Mouse (Mus musculus) hindbrain, embryonic 10.5 days (tissue): Measurements from ENCODE around the gene Ppil1. TPM values are rescaled to one million over a fixed set of nuclear protein-coding genes. Genes with fewer than 3 reads are reported as not detected.

Experiments used
- DNase-seq: peaks from one replicate; pipeline ENCODE4 v3.0.0-alpha.2; 2017; ENCODE audit warnings: low spot score
- H3K27ac ChIP-seq: fragments of 300-500 bp; sonication (generic); 2 replicates; pipeline ENCODE4 v1.5.1; 2016; ENCODE audit warnings: mild to moderate bottlenecking, moderate library complexity
- H3K27me3 ChIP-seq: fragments of 300-500 bp; sonication (generic); 2 replicates; pipeline ENCODE4 v1.6.1; 2016; ENCODE audit warnings: mild to moderate bottlenecking; ENCODE audit not compliant: poor library complexity, insufficient read depth, severe bottlenecking
- H3K36me3 ChIP-seq: fragments of 300-500 bp; sonication (generic); 2 replicates; pipeline ENCODE4 v1.6.1; 2016; ENCODE audit warnings: mild to moderate bottlenecking, moderate library complexity
- H3K4me1 ChIP-seq: fragments of 300-500 bp; sonication (generic); replicated peaks from 2 replicates; pipeline ENCODE4 v1.6.1; 2016; ENCODE audit warnings: mild to moderate bottlenecking
- H3K4me3 ChIP-seq: fragments of 300-500 bp; sonication (generic); 2 replicates; pipeline ENCODE4 v1.5.1; 2016; ENCODE audit warnings: mild to moderate bottlenecking, moderate library complexity
- H3K9me3 ChIP-seq: fragments of 300-500 bp; sonication (generic); 2 replicates; pipeline ENCODE4 v1.6.1; 2016; ENCODE audit warnings: mild to moderate bottlenecking, moderate library complexity
- WGBS: fragments of 180-500 bp; shearing (Covaris S2); methylation state at CpG from one replicate; pipeline ENCODE4 v1.1.7; 2016; 5-methylcytosine and 5-hydroxymethylcytosine counted together
- polyA plus RNA-seq: library from polyadenylated mRNA; unstranded; fragments of >200 nt; fragmentation: Nextera tagmentation; extraction: Ambion mirVana; gene quantifications from 2 replicates; pipeline ENCODE4 v1.2.1, GENCODE M21; 2016

Gene Ppil1
- polyA plus RNA-seq: 173 and 211 TPM in 2 replicates

GRCm38 (mm10) chr17:29263840-29264633, at the start of gene Ppil1:
TSS of gene Ppil1 (minus strand) at chr17:29264186.
- H3K9me3 ChIP-seq: no peaks in the 10 kb centered on the region
- H3K36me3 ChIP-seq: peaks cover 29% of the 10 kb centered on the region
- H3K27me3 ChIP-seq: no peaks in the 10 kb centered on the region
- H3K4me3 ChIP-seq: peak within 1 kb of the TSS; percentile 94
- 8% methylated on average over 38 of the region's 38 CpGs for WGBS
- peak; percentile 89 for DNase-seq
- peaks cover 47% of the 10 kb centered on the region for H3K4me1 ChIP-seq
- H3K27ac ChIP-seq: peak within 1 kb of the TSS; percentile 97

GRCm38 (mm10) chr17:29313300-29313699, 49.3 kb upstream of the Ppil1 start:
- Histone ChIP-seq H3K9me3 (peaks cover 3% of the 10 kb centered on the region; the same call in 1 of the 2 replicates), H3K4me3 (no peak overlapping the region), H3K36me3 (no peaks in the 10 kb centered on the region), H3K27ac (no peak overlapping the region), H3K27me3 (no peaks in the 10 kb centered on the region), H3K4me1 (peaks cover 30% of the 10 kb centered on the region)
- no peak for DNase-seq

GRCm38 (mm10) chr17:29312082-29312481, 48.1 kb upstream of the Ppil1 start:
- Histone ChIP-seq H3K4me1 (peaks cover 30% of the 10 kb centered on the region), H3K9me3 (peaks cover 3% of the 10 kb centered on the region; the same call in 1 of the 2 replicates), H3K27me3 (no peaks in the 10 kb centered on the region), H3K27ac (no peak overlapping the region), H3K36me3 (no peaks in the 10 kb centered on the region), H3K4me3 (no peak overlapping the region)
- no peak for DNase-seq
- WGBS: 96% methylated on average over 2 of the region's 2 CpGs

GRCm38 (mm10) chr17:29311602-29312001, 47.6 kb upstream of the Ppil1 start:
- Histone ChIP-seq H3K9me3 (peaks cover 3% of the 10 kb centered on the region; the same call in 1 of the 2 replicates), H3K27ac (no peak overlapping the region), H3K4me3 (no peak overlapping the region), H3K27me3 (no peaks in the 10 kb centered on the region), H3K4me1 (peaks cover 26% of the 10 kb centered on the region), H3K36me3 (no peaks in the 10 kb centered on the region)
- 90% methylated on average over 8 of the region's 8 CpGs for WGBS
- no peak for DNase-seq

GRCm38 (mm10) chr17:29310056-29310623, 46.2 kb upstream of the Ppil1 start:
- WGBS: 84% methylated on average over 21 of the region's 21 CpGs
- DNase-seq: no peak
- H3K9me3 ChIP-seq: peaks cover 3% of the 10 kb centered on the region; the same call in 1 of the 2 replicates
- H3K27me3 ChIP-seq: no peaks in the 10 kb centered on the region
- H3K27ac ChIP-seq: peak overlapping the region; percentile 29; the same call in 1 of the 2 replicates
- H3K36me3 ChIP-seq: no peaks in the 10 kb centered on the region
- H3K4me1 ChIP-seq: peaks cover 24% of the 10 kb centered on the region
- H3K4me3 ChIP-seq: no peak overlapping the region

GRCm38 (mm10) chr17:29305871-29306270, 41.9 kb upstream of the Ppil1 start:
- 51% methylated on average over 7 of the region's 7 CpGs for whole genome bisulfite sequencing
- no peak for DNase-seq
- H3K9me3 ChIP-seq: no peaks in the 10 kb centered on the region
- H3K36me3 ChIP-seq: peaks cover 16% of the 10 kb centered on the region
- no peak overlapping the region for H3K4me3 ChIP-seq
- peak overlapping the region; percentile 54; the same call in 1 of the 2 replicates for H3K27ac ChIP-seq
- no peaks in the 10 kb centered on the region for H3K27me3 ChIP-seq
- peaks cover 48% of the 10 kb centered on the region for H3K4me1 ChIP-seq

- WGBS: 24% methylated on average over 15 of the region's 15 CpGs
- H3K4me3 ChIP-seq: no peak overlapping the region
- peaks cover 22% of the 10 kb centered on the region for H3K36me3 ChIP-seq
- no peaks in the 10 kb centered on the region for H3K9me3 ChIP-seq
- H3K27me3 ChIP-seq: no peaks in the 10 kb centered on the region
- DNase-seq: peak; percentile 60
- H3K27ac ChIP-seq: peak overlapping the region; percentile 54; the same call in 1 of the 2 replicates
- H3K4me1 ChIP-seq: peaks cover 47% of the 10 kb centered on the region
Observed at GRCm38 (mm10) chr17:29305058-29305806, 41.2 kb upstream of the Ppil1 start.

- WGBS: 64% methylated on average over 13 of the region's 13 CpGs
- no peaks in the 10 kb centered on the region for H3K27me3 ChIP-seq
- DNase-seq: no peak
- no peak overlapping the region for H3K4me3 ChIP-seq
- no peak overlapping the region; the same call in 1 of the 2 replicates for H3K27ac ChIP-seq
- H3K4me1 ChIP-seq: peaks cover 43% of the 10 kb centered on the region
- peaks cover 29% of the 10 kb centered on the region for H3K36me3 ChIP-seq
- H3K9me3 ChIP-seq: no peaks in the 10 kb centered on the region
Observed at GRCm38 (mm10) chr17:29304376-29305057, 40.5 kb upstream of the Ppil1 start.

- peaks cover 40% of the 10 kb centered on the region for H3K4me1 ChIP-seq
- no peak overlapping the region for H3K4me3 ChIP-seq
- H3K9me3 ChIP-seq: no peaks in the 10 kb centered on the region
- DNase-seq: no peak
- H3K27ac ChIP-seq: peak overlapping the region; percentile 81
- no peaks in the 10 kb centered on the region for H3K27me3 ChIP-seq
- H3K36me3 ChIP-seq: peaks cover 36% of the 10 kb centered on the region
- WGBS: 69% methylated on average over 3 of the region's 3 CpGs
Observed at GRCm38 (mm10) chr17:29303856-29304255, 39.9 kb upstream of the Ppil1 start.

- Histone ChIP-seq H3K4me3 (0 out of 2 replicates have a peak overlapping the region, but pooled peaks have one; percentile 6), H3K36me3 (peaks cover 42% of the 10 kb centered on the region), H3K27me3 (no peaks in the 10 kb centered on the region), H3K9me3 (no peaks in the 10 kb centered on the region), H3K27ac (peak overlapping the region; percentile 81), H3K4me1 (peaks cover 40% of the 10 kb centered on the region)
- no peak for DNase-seq
- 55% methylated on average over 3 of the region's 3 CpGs for WGBS
Observed at GRCm38 (mm10) chr17:29303087-29303486, 39.1 kb upstream of the Ppil1 start.

- Histone ChIP-seq H3K9me3 (no peaks in the 10 kb centered on the region), H3K36me3 (peaks cover 52% of the 10 kb centered on the region), H3K27ac (no peak overlapping the region), H3K27me3 (no peaks in the 10 kb centered on the region), H3K4me1 (peaks cover 44% of the 10 kb centered on the region), H3K4me3 (no peak overlapping the region)
- 78% methylated on average over 5 of the region's 5 CpGs for WGBS
- no peak for DNase-seq
Observed at GRCm38 (mm10) chr17:29302149-29302548, 38.2 kb upstream of the Ppil1 start.

- Histone ChIP-seq H3K27ac (no peak overlapping the region), H3K4me3 (no peak overlapping the region), H3K9me3 (no peaks in the 10 kb centered on the region), H3K27me3 (no peaks in the 10 kb centered on the region), H3K36me3 (peaks cover 59% of the 10 kb centered on the region), H3K4me1 (peaks cover 44% of the 10 kb centered on the region)
- no peak for DNase-seq
- WGBS: 94% methylated on average over 6 of the region's 6 CpGs
Observed at GRCm38 (mm10) chr17:29301421-29301820, 37.4 kb upstream of the Ppil1 start.
